Mouse (Mus musculus): ENCODE data around the gene Tsks.

DNA sequence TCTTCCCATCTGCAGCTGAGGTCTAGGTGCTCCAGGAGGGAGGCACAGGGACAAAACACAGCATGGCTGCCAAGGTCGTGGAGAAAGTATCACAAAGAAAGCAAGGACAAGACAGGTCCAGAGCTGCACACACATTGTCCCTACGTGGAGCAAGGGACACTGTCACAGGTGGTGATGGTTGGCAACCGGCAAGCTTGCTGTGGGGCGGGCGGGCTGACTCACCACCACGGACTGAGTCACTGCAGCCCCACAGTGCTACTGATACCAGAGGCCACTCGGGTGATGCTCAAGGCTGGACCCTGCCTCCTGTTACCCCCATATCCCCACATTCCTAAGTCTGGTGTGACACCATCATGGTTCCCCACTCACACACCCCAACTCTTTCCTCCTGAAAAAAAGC, 59.4 kb downstream of the Tsks start:
- peak; percentile 43 for TF ChIP-seq POLR2A (IDR thresholded peaks at IDR 0.05; ENCODE audit: insufficient read length, low read depth)
- no peak for TF ChIP-seq E2F4 (IDR thresholded peaks at IDR 0.05; ENCODE audit: insufficient read depth)
- no peak for TF ChIP-seq TCF12 (IDR thresholded peaks at IDR 0.05; ENCODE audit: insufficient read depth, poor library complexity, severe bottlenecking)
- no peak for TF ChIP-seq MAX (IDR thresholded peaks at IDR 0.05; ENCODE audit: low read depth)
- no peak for TF ChIP-seq USF1 (IDR thresholded peaks at IDR 0.05; ENCODE audit: low read depth)

All from myocyte (in vitro differentiated cells).